Mouse (Mus musculus) stomach, postnatal 0 days (tissue): Measurements from ENCODE around the gene Dot1l.

Source experiments
- CTCF ChIP-seq: IDR thresholded peaks from 2 replicates; pipeline ENCODE4 v1.5.1; 2016; ENCODE audit warnings: antibody characterized with exemption, low read depth, mild to moderate bottlenecking, moderate library complexity
- EP300 ChIP-seq: optimal IDR thresholded peaks from 2 replicates; pipeline ENCODE3; 2016; ENCODE audit warnings: antibody characterized with exemption

DNA sequence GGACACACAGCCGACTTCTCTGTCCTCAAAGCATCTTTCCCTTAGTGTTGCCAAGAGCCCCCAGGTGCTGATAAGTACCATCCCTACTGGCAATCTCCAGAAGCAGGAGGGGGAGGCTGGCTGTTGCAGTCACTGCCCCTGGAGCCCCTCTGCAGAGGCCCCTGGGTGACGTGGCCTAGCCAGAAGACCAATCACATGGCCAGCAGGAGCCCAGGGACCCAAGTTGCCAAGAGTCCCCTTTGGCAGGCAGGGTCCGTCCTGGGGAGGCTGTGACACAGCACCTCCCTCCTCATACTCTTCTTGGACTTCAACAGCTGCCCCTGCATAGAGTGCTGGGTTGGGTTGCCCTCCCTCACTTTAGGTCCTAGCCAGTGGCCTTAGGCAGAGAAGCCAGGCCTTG is 48.0 kb downstream of the Dot1l start:
- TF ChIP-seq EP300 (no peak), CTCF (no peak)
